7 mouse cellular contexts compared by ENCODE assay signal in the genomic region with DNA sequence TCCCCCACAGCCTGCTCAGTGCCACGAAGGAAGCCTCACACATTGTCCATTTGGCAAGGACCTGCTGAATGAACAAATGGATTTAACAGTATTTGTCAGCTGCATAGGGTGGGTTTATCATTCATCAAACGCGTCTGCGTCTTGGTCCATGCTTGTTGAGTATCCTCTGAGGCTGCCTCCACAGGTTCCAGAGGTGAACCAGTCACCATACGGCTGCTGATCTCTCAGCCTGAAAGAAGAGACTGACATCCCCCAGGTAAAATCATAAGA. TPM values are rescaled to one million over a fixed set of nuclear protein-coding genes. Genes with fewer than 3 reads are reported as not detected.
A peak's percentile ranks its signal among the peaks of the same experiment; 100 is the strongest.
DNase-seq lines count a peak whose midpoint lies in the region; ATAC-seq and TF ChIP-seq lines count a peak whose summit lies in the region.

No protein-coding gene starts in this region.

- peak overlapping the region; percentile 45 for H3K4me3 ChIP-seq in left cerebral cortex, adult 2 months
- H3K4me3 ChIP-seq in forebrain, embryonic 13.5 days = peak overlapping the region; percentile 45
- H3K4me3 ChIP-seq in limb, embryonic 12.5 days (replicated peaks) = peak overlapping the region; percentile 37; the same call in 1 of the 2 replicates
- peak overlapping the region; percentile 22 for H3K4me3 ChIP-seq in neural tube, embryonic 14.5 days (ENCODE audit: low read depth, low read length)

- H3K27ac ChIP-seq in left cerebral cortex, adult 2 months = peak overlapping the region; percentile 61
- H3K27ac ChIP-seq in forebrain, embryonic 13.5 days = peak overlapping the region; percentile 87
- H3K27ac ChIP-seq in limb, embryonic 12.5 days = no peak overlapping the region
- 0 out of 2 replicates have a peak overlapping the region, but pooled peaks have one; percentile 30 for H3K27ac ChIP-seq in neural tube, embryonic 14.5 days (ENCODE audit: low read depth, low read length)

- H3K36me3 ChIP-seq in forebrain, embryonic 13.5 days (ENCODE audit: poor library complexity, severe bottlenecking) = no peaks in the 10 kb centered on the region
- H3K36me3 ChIP-seq in limb, embryonic 12.5 days = no peaks in the 10 kb centered on the region
- H3K36me3 ChIP-seq in neural tube, embryonic 14.5 days (ENCODE audit: control insufficient read depth, insufficient read depth, low read length) = no peaks in the 10 kb centered on the region

- WGBS in forebrain, embryonic 13.5 days = 23% methylated on average over 5 of the region's 5 CpGs
- WGBS in limb, embryonic 12.5 days = 20% methylated on average over 5 of the region's 5 CpGs
- WGBS in neural tube, embryonic 14.5 days = 21% methylated on average over 5 of the region's 5 CpGs

- H3K27me3 ChIP-seq in forebrain, embryonic 13.5 days = peaks cover 55% of the 10 kb centered on the region
- peaks cover 88% of the 10 kb centered on the region for H3K27me3 ChIP-seq in limb, embryonic 12.5 days
- H3K27me3 ChIP-seq in neural tube, embryonic 14.5 days (ENCODE audit: control insufficient read depth, insufficient read depth, low read length) = peaks cover 15% of the 10 kb centered on the region

- H3K9me3 ChIP-seq in forebrain, embryonic 13.5 days (replicated peaks) = no peaks in the 10 kb centered on the region
- no peaks in the 10 kb centered on the region for H3K9me3 ChIP-seq in limb, embryonic 12.5 days
- no peaks in the 10 kb centered on the region for H3K9me3 ChIP-seq in neural tube, embryonic 14.5 days (ENCODE audit: control insufficient read depth, low read length)

- TF ChIP-seq CTCF in left cerebral cortex, adult 2 months (IDR thresholded peaks at IDR 0.05) = no peak

- H3K4me1 ChIP-seq in forebrain, embryonic 13.5 days = peaks cover 38% of the 10 kb centered on the region
- H3K4me1 ChIP-seq in limb, embryonic 12.5 days (replicated peaks) = peaks cover 38% of the 10 kb centered on the region
- peaks cover 11% of the 10 kb centered on the region for H3K4me1 ChIP-seq in neural tube, embryonic 14.5 days (ENCODE audit: control insufficient read depth, insufficient read depth, low read length)

- H3K4me2 ChIP-seq in forebrain, embryonic 13.5 days = peak overlapping the region; percentile 80
- H3K4me2 ChIP-seq in limb, embryonic 12.5 days = peak overlapping the region; percentile 68
- peak overlapping the region; percentile 83 for H3K4me2 ChIP-seq in neural tube, embryonic 14.5 days (ENCODE audit: low read depth, low read length)

- H3K9ac ChIP-seq in forebrain, embryonic 13.5 days = peak overlapping the region; percentile 64
- no peak overlapping the region for H3K9ac ChIP-seq in limb, embryonic 12.5 days (replicated peaks)
- H3K9ac ChIP-seq in neural tube, embryonic 14.5 days (replicated peaks; ENCODE audit: low read depth, low read length) = peak overlapping the region; percentile 37; the same call in 1 of the 2 replicates

- ATAC-seq in forebrain, embryonic 13.5 days = 0 out of 2 replicates have a peak, but pooled peaks have one; percentile 1
- ATAC-seq in limb, embryonic 12.5 days (ENCODE audit: insufficient number of reproducible peaks, insufficient read depth, low FRiP score, low TSS enrichment, low read depth) = no peak
- ATAC-seq in neural tube, embryonic 14.5 days (ENCODE audit: low read depth) = no peak

- DNase-seq in left cerebral cortex, adult 2 months (ENCODE audit: extremely low spot score in 1 of 2, low spot score in 2 of 2) = no peak
- no peak for DNase-seq in left cerebral cortex, postnatal 14 days (ENCODE audit: low spot score in 2 of 2)
- DNase-seq in frontal cortex, adult 2 months (ENCODE audit: extremely low spot score in 1 of 2, low spot score in 1 of 2) = no peak
- DNase-seq in right cerebral cortex, adult 18-20 months = no peak

- intact Hi-C loops in left cerebral cortex, adult 2 months (cut with DNase I) = loop anchor here (5.0 kb wide), 1 partner anchor 65 kb away; the partner anchor contains the start of genes Mrrf and Rbm18
- intact Hi-C loops in left cerebral cortex, postnatal 14 days (cut with DNase I) = no loop called here

RNA-seq across cellular contexts. Expression of gene Ptgs1, which starts 27.7 kb away (rescaled TPM):
- total RNA-seq in left cerebral cortex, adult 2 months (2021) = 10 to 100 TPM; 16.9 to 21.3 TPM
- total RNA-seq in left cerebral cortex, postnatal 14 days (2021) = 10 to 100 TPM; 16.0 to 16.2 TPM
- polyA plus RNA-seq in forebrain, embryonic 13.5 days (2015; fragmentation: Nextera tagmentation; extraction: Ambion mirVana) = 2.2 and 2.4 TPM in 2 replicates
- polyA plus RNA-seq in limb, embryonic 12.5 days (2016; fragmentation: Nextera tagmentation; extraction: Ambion mirVana) = 4.7 and 4.8 TPM in 2 replicates
- 2.7 and 7.7 TPM in 2 replicates for polyA plus RNA-seq in neural tube, embryonic 14.5 days (2014; fragmentation: Nextera tagmentation; extraction: Ambion mirVana)
- polyA plus RNA-seq in frontal cortex, adult 2 months (2012; rRNA removed) = 14.1 and 16.0 TPM in 2 replicates
